Mouse (Mus musculus) left cerebral cortex, adult 8-10 months (tissue): ENCODE data around the gene Gm11487. TPM values are rescaled to one million over a fixed set of nuclear protein-coding genes. Genes with fewer than 3 reads are reported as not detected.
"Not testable (repeated sequence)": the region's sequence is repeated elsewhere in the genome, so short reads cannot be mapped to it uniquely, and the experiment has no call there.

Source experiments
- DNase-seq, 2 experiments: peaks; one replicate each; pipeline ENCODE4 v3.0.0; 2022; ENCODE audit warnings: low spot score in 2 of 2
- total RNA-seq, 4 experiments: library from RNA; stranded (reverse); gene quantifications; 2 replicates each; pipeline ENCODE4 v1.2.4; 2022

Gene Gm11487
- total RNA-seq, result not detected

DNA sequence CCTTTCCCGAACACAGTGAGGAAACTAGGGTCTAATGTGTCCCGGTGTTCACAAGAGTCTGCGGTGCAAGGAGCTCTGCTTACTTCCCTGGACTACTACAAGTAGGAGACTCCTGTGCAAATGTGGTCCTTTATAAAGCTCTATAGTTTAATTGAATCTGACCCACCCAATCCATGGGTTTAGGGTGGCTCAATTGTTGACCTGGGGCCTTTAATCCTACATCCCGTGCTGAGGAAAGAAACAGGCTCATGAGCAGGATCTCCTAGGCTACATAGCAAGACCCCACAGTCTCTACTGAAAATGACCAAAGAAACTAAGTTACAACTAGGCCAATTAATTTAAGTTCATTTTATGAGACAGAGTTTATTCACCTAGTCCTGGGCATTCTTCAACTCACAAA lies at the start of gene Gm11487:
Gm11487 (minus strand) TSS at position 101 of the 400 bp plus-strand sequence.
- not testable (repeated sequence) for DNase-seq

DNA sequence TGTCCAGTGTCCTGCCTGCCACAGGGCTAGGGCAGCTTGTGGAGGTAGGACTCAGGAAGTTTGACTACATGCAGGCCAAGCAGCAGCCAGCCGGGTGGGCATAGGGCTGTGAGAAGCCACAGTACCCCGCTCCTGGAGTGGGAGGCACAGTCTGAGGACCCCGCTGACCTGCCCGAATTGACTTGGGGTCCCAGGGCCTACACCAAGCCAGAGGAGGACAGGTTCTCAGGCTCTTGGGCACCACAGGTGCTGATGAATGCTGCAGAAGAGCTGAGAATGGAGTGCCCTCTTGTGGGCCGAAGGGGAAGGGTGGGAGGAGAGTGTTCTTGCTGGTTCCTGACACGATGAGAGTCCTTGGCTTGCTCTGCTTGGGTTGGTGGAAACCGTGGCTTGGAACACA lies 39.8 kb upstream of the Gm11487 start:
- peak; percentile 5 to 8 for DNase-seq

- DNase-seq, result no peak
Measured at GRCm38 (mm10) chr4:73442568-73442967, 37.7 kb upstream of the Gm11487 start.

DNA sequence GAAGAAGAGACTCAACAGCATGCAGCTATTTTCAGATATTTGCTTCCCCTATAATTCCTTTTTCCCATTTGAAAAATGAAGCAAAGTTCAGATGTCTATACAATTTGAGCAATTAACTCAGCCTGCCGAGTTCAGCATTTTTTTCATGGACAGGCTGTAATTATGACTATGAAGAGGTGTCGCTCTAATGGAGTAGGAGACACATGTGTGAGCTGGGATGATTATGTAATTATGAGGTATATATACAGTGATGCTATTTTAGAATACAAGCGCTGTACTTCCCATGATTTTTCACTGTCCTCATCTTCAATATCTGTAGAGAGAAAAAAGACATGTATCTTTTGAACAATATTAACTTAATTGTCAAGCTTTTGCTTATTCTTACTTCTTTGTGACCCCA lies 21.0 kb upstream of the Gm11487 start:
- no peak for DNase-seq

- DNase-seq, result no peak
Measured at GRCm38 (mm10) chr4:73423049-73423448, 18.2 kb upstream of the Gm11487 start.

- no peak for DNase-seq
Measured at GRCm38 (mm10) chr4:73366534-73366933, 38.3 kb downstream of the Gm11487 start.

Other genes with a start within 250 kb of the Gm11487 start
- gene Gm11238, start 202.8 kb upstream of the Gm11487 start, total RNA-seq, result not detected
- not detected for gene Gm11237, start 217.9 kb upstream of the Gm11487 start, total RNA-seq
- not detected for gene Gm11236, start 233.0 kb upstream of the Gm11487 start, total RNA-seq